Mouse (Mus musculus): ENCODE measurements at regions not wholly inside any gene's neighbourhood (a gene's known extent, or its start where the extent isn't known, plus 50 kb on each side); places are given as distances from the start of the nearest gene placed in this dataset.

- no peak for TF ChIP-seq CTCF (IDR thresholded peaks at IDR 0.05; ENCODE audit: control insufficient read depth, insufficient read depth, low read length)
- no peak for TF ChIP-seq POLR2A (IDR thresholded peaks at IDR 0.05; ENCODE audit: borderline replicate concordance, control insufficient read depth, low read depth, low read length)
Observed at GRCm38 (mm10) chr12:80039150-80039549, 73.7 kb downstream of the Zfp36l1 start.

Measured in bone marrow, adult 2 months (tissue).